Mouse (Mus musculus) heart, embryonic 14.5 days (tissue): ENCODE measurements around the gene Fam102a. TPM values are rescaled to one million over a fixed set of nuclear protein-coding genes. Genes with fewer than 3 reads are reported as not detected.

Experiments used
- ATAC-seq: fragments of 200-750 bp; cut with Nextera tagmentation; 2 replicates; pipeline ENCODE4 v1.8.0; 2017; ENCODE audit warnings: low read depth, moderate TSS enrichment; ENCODE audit not compliant: insufficient number of reproducible peaks, insufficient read depth, low FRiP score
- H3K27ac ChIP-seq, 2 experiments: fragments of 200-500 bp in 1 of 2; fragments of 300-500 bp in 1 of 2; sonication (generic) in 1 of 2; replicated peaks in 1 of 2; 2 replicates each; pipeline ENCODE4 v1.5.1; 2012 to 2014; ENCODE audit warnings: low read depth in 2 of 2, low read length in 2 of 2, control low read depth in 1 of 2, mild to moderate bottlenecking in 1 of 2, mixed read lengths in 1 of 2; ENCODE audit not compliant: control insufficient read depth in 1 of 2, insufficient read depth in 1 of 2
- H3K27me3 ChIP-seq: fragments of 300-500 bp; sonication (generic); 2 replicates; pipeline ENCODE4 v1.6.1; 2014; ENCODE audit warnings: mild to moderate bottlenecking, low read length, control low read depth; ENCODE audit not compliant: control insufficient read depth, insufficient read depth
- H3K36me3 ChIP-seq: fragments of 300-500 bp; sonication (generic); 2 replicates; pipeline ENCODE4 v1.6.1; 2014; ENCODE audit warnings: mild to moderate bottlenecking, control low read depth, low read length, mixed read lengths; ENCODE audit not compliant: control insufficient read depth, insufficient read depth
- H3K4me1 ChIP-seq, 2 experiments: fragments of 200-500 bp in 1 of 2; fragments of 300-500 bp in 1 of 2; sonication (generic) in 1 of 2; 2 replicates each; pipeline ENCODE4 v1.6.1; 2012 to 2014; ENCODE audit warnings: low read length in 2 of 2, control low read depth in 1 of 2, mixed read lengths in 1 of 2; ENCODE audit not compliant: control insufficient read depth in 2 of 2, insufficient read depth in 2 of 2
- H3K4me2 ChIP-seq: fragments of 300-500 bp; sonication (generic); 2 replicates; pipeline ENCODE4 v1.6.1; 2014; ENCODE audit warnings: mild to moderate bottlenecking, low read length
- H3K4me3 ChIP-seq, 2 experiments: fragments of 200-500 bp in 1 of 2; fragments of 300-500 bp in 1 of 2; sonication (generic) in 1 of 2; 2 replicates each; pipeline ENCODE4 v1.5.1; 2012 to 2014; ENCODE audit warnings: low read length in 2 of 2, mild to moderate bottlenecking in 2 of 2, control low read depth in 1 of 2, low read depth in 1 of 2, moderate library complexity in 1 of 2; ENCODE audit not compliant: control insufficient read depth in 1 of 2, insufficient read depth in 1 of 2
- H3K9ac ChIP-seq: fragments of 300-500 bp; sonication (generic); 2 replicates; pipeline ENCODE4 v1.6.1; 2014; ENCODE audit warnings: mild to moderate bottlenecking, low read length
- H3K9me3 ChIP-seq: fragments of 300-500 bp; sonication (generic); 2 replicates; pipeline ENCODE4 v1.6.1; 2016; ENCODE audit warnings: low read length, control low read depth; ENCODE audit not compliant: control insufficient read depth
- WGBS: fragments of 180-500 bp; shearing (Covaris S2); extraction: QIAGEN DNeasy Blood & Tissue Kit; methylation state at CpG from one replicate; pipeline ENCODE4 v1.1.7; 2014; 5-methylcytosine and 5-hydroxymethylcytosine counted together
- polyA plus RNA-seq: library from polyadenylated mRNA; unstranded; fragments of >200 nt; fragmentation: Nextera tagmentation; extraction: Ambion mirVana; gene quantifications from 2 replicates; pipeline ENCODE4 v1.2.1, GENCODE M21; 2014

Fam102a gene
- polyA plus RNA-seq, 1 experiment from 2014 or later, result 6.3 TPM

GRCm38 (mm10) chr2:32528326-32528725 lies 6.8 kb upstream of the Fam102a start:
- WGBS, result 89% methylated on average over 1 of the region's 1 CpGs
- Histone ChIP-seq H3K27me3 (no peaks in the 10 kb centered on the region), H3K27ac (no peak overlapping the region), H3K9ac (no peak overlapping the region), H3K9me3 (no peaks in the 10 kb centered on the region), H3K4me1 (no peaks in the 10 kb centered on the region), H3K36me3 (no peaks in the 10 kb centered on the region), H3K4me2 (no peak overlapping the region), H3K4me3 (no peak overlapping the region)
- no peak for ATAC-seq

DNA sequence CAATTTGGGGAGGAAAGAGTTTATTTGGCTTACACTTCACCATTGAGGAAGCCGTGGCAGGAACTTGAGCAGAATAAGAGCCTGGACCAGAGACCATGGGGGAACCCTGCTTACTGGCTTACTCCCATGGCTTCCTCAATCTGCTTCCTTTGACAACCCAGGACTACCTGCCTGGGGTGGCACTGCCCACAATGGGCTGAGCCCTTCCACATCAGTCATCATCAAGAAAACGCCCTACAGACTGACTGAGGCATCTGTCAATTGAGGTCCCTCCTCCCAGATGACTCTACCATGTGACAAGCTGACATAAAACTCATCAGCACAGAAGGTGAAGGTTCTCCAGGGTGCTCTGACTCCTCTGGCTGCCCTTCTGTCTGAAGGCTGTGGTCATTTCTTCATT lies 4.7 kb upstream of the Fam102a start:
- Histone ChIP-seq H3K9me3 (no peaks in the 10 kb centered on the region), H3K4me1 (peaks cover 2 to 6% of the 10 kb centered on the region in 2 experiments; a peak in 2 of 4 replicates), H3K27ac (no peak overlapping the region), H3K9ac (no peak overlapping the region), H3K27me3 (no peaks in the 10 kb centered on the region), H3K36me3 (no peaks in the 10 kb centered on the region), H3K4me2 (no peak overlapping the region), H3K4me3 (no peak overlapping the region)
- 81% methylated on average over 2 of the region's 2 CpGs for WGBS
- ATAC-seq, result no peak

DNA sequence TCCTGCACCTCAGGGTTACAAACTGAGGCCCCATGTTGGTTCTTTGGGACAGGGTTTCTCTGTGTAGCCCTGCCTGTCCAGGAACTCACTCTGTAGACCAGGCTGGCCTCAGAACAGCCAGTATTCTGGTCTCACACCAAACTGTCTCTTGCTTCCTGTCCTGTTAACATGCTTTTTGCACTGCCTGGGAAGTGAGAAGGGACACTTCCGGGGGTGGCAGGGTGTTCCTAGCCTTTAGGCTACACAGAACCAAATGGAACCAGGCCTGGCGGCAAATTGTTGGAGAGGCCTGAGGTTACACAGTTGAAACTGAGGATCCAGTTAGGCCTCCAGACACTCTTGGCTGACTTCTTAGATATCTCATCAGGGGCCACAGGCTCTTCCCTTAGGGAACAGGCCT lies 2.0 kb upstream of the Fam102a start:
- peaks cover 23 to 30% of the 10 kb centered on the region in 2 experiments for H3K4me1 ChIP-seq
- no peaks in the 10 kb centered on the region for H3K9me3 ChIP-seq
- no peak overlapping the region for H3K4me2 ChIP-seq
- no peak for ATAC-seq
- H3K27me3 ChIP-seq, result no peaks in the 10 kb centered on the region
- H3K27ac ChIP-seq, result no peak overlapping the region
- H3K4me3 ChIP-seq, result no peak overlapping the region
- no peaks in the 10 kb centered on the region for H3K36me3 ChIP-seq
- 86% methylated on average over 2 of the region's 2 CpGs for WGBS
- no peak overlapping the region for H3K9ac ChIP-seq

DNA sequence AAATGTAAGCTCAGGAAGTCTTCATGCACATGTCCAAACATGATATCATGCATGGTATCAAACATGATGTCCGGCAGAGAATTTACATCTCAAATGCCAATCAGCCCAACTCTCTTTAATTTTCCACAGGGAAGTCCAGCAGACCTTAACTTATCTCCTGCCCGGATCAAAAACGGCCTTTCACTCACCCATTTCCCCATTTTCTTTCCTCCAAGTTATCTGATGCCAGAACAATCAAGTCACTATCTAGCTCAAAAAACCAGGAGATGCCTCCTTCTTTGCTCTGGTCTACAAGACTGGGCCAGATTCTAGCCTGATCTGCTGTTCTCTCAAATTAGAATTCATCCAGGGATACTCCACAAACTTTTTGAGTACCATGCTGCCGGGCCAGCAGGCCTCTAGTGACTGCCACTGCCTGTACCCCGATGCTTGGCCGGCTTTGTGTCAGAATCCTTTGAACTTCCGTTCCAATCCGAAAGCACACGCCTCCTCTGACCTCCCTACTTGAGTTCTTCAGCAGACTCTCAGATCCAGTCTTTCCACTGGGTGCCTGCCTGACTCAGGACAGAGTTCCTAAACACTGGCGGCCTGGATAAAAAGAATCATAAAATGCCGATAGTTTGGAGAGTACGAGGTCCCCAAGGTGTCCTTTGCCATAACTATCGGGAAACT lies 935 bp upstream of the Fam102a start:
- H3K4me3 ChIP-seq, result peak overlapping the region; percentile 63 to 80
- peak overlapping the region; percentile 80 for H3K4me2 ChIP-seq
- H3K27ac ChIP-seq, result peak overlapping the region; percentile 88 to 94
- H3K9me3 ChIP-seq, result no peaks in the 10 kb centered on the region
- peak overlapping the region; percentile 73 for H3K9ac ChIP-seq
- 7% methylated on average over 13 of the region's 13 CpGs for WGBS
- no peaks in the 10 kb centered on the region for H3K27me3 ChIP-seq
- no peaks in the 10 kb centered on the region for H3K36me3 ChIP-seq
- ATAC-seq, result no peak
- peaks cover 29 to 38% of the 10 kb centered on the region in 2 experiments for H3K4me1 ChIP-seq

- Histone ChIP-seq H3K4me2 (peak overlapping the region; percentile 80), H3K9ac (peak overlapping the region; percentile 87), H3K4me3 (peak overlapping the region; percentile 62 to 80), H3K27me3 (no peaks in the 10 kb centered on the region), H3K9me3 (no peaks in the 10 kb centered on the region), H3K4me1 (peaks cover 36 to 48% of the 10 kb centered on the region in 2 experiments), H3K36me3 (no peaks in the 10 kb centered on the region), H3K27ac (peak overlapping the region; percentile 58 to 88)
- no peak; the same call in 1 of the 2 replicates for ATAC-seq
- under 1% methylated on average over 53 of the region's 56 CpGs for WGBS
These were observed 414 bp downstream of the Fam102a start for GRCm38 (mm10) chr2:32535501-32535991.

- H3K27me3 ChIP-seq, result no peaks in the 10 kb centered on the region
- H3K36me3 ChIP-seq, result no peaks in the 10 kb centered on the region
- H3K9me3 ChIP-seq, result no peaks in the 10 kb centered on the region
- H3K4me1 ChIP-seq, result peaks cover 36 to 49% of the 10 kb centered on the region in 2 experiments
- no peak for ATAC-seq
- H3K4me2 ChIP-seq, result peak overlapping the region; percentile 80
- peak overlapping the region; percentile 84 to 88 for H3K27ac ChIP-seq
- peak overlapping the region; percentile 62 to 80 for H3K4me3 ChIP-seq
- WGBS, result 3% methylated on average over 14 of the region's 14 CpGs
- peak overlapping the region; percentile 87 for H3K9ac ChIP-seq
These were observed 1.0 kb downstream of the Fam102a start for GRCm38 (mm10) chr2:32536086-32536633.

DNA sequence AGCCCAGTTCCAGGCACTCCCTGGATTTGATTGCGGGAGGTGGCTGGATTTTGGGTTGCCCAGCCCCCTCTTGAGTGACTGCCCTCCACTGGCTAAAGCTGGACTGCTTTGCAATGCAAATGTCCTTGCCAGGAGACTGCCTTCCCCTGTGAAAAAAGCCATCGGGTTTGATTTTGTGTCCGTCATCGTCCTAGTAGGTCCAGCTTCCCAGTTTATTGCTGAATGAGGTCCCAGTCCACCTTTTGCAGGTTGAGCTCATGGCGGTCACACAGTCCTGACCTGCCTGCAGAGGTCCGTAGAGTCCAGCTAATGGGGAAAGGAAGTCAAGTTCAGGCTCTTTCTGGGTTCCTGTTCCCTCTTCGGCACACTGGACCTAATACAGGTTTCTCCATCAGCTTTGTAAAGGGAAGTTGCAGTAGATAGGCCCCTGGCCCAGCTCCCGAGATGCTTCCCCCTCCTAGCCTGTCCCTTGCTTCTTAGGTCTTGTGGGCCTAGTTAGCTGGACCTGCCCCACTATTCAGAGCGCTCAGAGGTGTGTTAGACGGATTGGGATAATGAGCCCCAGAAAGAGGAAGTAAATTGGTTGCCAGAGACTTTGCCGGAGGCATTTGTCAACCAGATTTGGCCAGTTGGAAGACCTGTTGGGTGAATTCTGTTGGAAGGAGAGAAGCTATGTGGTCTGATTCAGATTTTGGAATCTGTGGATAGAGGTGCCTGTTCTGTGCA lies 1.7 kb downstream of the Fam102a start:
- Histone ChIP-seq H3K27ac (peak overlapping the region; percentile 84 to 88), H3K36me3 (no peaks in the 10 kb centered on the region), H3K4me2 (peak overlapping the region; percentile 80), H3K4me3 (peak overlapping the region; percentile 62 to 80), H3K9me3 (no peaks in the 10 kb centered on the region), H3K4me1 (peaks cover 36 to 52% of the 10 kb centered on the region in 2 experiments), H3K27me3 (no peaks in the 10 kb centered on the region), H3K9ac (peak overlapping the region; percentile 87)
- WGBS, result 7% methylated on average over 11 of the region's 11 CpGs
- no peak for ATAC-seq
